Mouse (Mus musculus): ENCODE measurements at regions not wholly inside any gene's neighbourhood (a gene's known extent, or its start where the extent isn't known, plus 50 kb on each side); places are given as distances from the start of the nearest gene placed in this dataset.

DNA sequence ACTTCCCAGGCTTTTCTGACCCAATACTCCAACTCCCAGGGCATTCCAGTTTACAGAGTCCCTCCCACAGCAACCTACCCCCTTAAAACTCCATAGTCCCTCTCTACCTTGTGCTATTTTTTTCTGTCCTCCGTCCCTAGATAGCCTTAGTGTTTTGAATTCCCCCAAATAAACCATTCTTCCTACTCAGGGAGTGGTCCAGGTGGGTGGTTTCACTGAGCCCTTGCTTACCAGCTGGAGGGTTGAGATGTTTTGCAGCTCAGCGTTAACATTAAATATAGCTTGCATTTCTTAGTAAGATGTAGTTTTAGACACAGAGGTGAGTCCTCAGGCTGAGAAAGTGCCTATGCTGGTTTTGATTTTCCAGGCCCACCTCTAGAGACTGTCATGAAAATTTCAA, 313.0 kb downstream of the Bmper start:
- no peak for DNase-seq (ENCODE audit: low spot score)

- no peak for DNase-seq (ENCODE audit: low spot score)
Measured at GRCm38 (mm10) chr9:23538051-23538450, 315.2 kb downstream of the Bmper start.

DNA sequence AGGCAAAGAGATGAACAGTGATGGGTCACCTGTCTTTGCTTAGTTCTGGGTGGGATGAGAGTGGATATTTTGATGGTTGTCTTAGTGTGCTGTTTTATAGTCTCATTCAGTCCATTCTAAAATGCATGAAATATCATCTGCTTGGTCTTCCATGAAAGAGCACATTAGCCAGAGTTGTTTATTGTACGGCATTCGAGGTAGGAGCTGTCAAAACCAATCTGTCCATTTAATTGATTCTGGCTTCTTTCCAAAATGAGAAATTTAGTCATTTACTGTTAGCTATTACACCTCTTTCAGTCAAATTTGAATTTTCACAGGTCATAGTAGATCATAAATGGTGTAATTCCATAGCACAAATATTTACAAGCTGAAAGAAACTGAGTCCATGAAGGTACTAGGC, 328.8 kb downstream of the Bmper start:
- no peak for DNase-seq (ENCODE audit: low spot score)

DNA sequence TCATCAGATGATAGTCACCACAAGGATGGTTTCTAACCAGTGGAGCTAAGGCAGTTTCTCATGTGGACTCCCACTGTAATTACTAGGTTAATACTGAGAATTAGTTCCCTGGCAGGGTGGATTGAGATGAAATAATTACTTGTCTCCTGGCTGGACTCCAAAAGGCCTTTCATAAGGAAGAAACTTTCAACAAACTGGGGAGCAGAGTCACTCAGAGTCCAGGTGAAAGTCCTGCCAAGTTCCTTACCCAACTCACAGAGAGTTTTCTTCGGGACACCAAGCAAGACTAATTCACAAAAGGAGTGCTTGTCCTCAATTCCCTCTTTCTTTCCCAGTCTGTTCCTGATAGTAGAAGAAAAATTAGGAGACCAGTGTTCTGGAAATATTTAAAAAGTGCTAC, 330.9 kb downstream of the Bmper start:
- no peak for DNase-seq (ENCODE audit: low spot score)

GRCm38 (mm10) chr9:23557601-23558000, 334.7 kb downstream of the Bmper start:
- no peak for DNase-seq (ENCODE audit: low spot score)

DNA sequence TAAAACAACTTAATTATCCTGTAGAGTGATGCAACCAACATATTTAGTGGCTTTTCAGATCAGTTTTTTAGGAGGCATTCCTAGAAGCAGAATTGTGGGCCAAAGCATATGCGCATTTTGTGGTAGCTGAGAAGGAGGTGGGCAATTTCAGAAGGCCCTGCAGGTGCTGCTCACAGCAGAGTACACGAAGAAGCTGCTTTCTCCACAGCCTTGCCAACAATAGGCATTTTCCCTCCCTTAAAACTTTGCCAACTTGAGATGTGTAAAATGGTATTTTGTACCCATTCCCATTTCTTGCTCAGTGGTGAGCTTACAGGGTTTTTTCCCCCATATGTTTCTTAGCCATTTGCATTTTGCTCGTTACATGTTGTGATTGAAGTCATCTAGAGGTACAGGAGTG, 339.0 kb downstream of the Bmper start:
- DNase-seq (ENCODE audit: low spot score): no peak

- no peak for DNase-seq (ENCODE audit: low spot score)
Measured at GRCm38 (mm10) chr9:23567081-23567480, 344.2 kb downstream of the Bmper start.

DNA sequence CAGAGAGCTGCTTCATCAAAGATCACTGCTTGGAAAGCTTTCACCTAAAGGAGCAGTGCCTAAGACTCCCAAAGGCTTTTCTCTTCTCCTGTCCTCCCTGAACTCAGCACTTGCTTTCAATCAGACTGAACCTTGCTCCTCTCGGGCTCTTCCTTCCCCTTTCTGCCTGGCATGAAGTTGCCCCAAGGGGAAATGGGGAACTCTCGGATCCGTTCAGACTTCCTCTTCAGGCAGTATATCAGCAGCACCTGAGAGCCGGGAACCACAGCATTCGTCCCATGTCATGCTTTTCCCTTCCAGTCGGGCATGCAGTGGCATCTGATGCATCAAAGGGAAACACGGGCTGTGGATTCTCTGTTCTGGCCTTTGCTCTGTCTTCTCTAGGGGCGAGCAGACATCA, 347.3 kb downstream of the Bmper start:
- no peak for DNase-seq (ENCODE audit: low spot score)

DNA sequence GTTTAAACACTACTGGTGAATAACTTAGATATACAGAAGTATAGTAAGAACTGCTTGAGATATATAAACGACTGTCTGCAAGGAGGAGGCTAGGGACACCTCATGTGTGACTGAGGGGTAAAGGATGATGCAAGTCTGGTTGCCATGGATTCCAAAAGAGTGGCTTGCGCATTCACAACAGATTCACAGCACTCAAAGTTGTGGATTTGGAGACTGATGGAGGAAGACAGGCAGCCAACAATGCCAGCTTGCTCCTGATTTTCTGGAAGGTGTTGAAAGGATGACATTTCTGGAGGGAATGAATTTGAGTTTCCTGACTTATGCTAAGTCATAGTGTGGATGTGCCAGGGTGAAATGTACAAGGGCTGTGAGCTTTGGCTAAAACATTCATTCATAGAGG, 353.4 kb downstream of the Bmper start:
- no peak for DNase-seq (ENCODE audit: low spot score)

GRCm38 (mm10) chr9:23580155-23580554, 357.3 kb downstream of the Bmper start:
- peak; percentile 2 for DNase-seq (ENCODE audit: low spot score)

- peak; percentile 59 for DNase-seq (ENCODE audit: low spot score)
Measured at GRCm38 (mm10) chr9:23581039-23581606, 358.2 kb downstream of the Bmper start.

DNA sequence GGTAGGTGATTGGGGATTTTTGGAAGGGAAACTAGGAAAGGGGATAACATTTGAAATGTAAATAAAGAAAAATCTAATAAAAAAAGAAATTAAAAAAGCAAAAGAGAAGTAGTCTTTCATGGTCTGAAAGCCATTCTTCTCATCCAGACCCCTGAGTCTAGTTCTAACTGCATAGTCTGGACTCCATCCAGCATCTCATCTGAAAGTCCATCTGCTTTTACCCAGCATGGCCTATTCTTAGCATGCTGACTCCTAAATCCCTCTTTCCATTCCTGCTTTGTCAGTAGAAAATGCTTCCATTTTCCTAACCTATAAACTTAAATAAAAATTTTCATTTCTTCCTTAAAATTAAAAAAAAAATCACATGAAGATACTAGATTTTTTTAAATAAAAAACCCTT, 361.7 kb downstream of the Bmper start:
- DNase-seq (ENCODE audit: low spot score): no peak

DNA sequence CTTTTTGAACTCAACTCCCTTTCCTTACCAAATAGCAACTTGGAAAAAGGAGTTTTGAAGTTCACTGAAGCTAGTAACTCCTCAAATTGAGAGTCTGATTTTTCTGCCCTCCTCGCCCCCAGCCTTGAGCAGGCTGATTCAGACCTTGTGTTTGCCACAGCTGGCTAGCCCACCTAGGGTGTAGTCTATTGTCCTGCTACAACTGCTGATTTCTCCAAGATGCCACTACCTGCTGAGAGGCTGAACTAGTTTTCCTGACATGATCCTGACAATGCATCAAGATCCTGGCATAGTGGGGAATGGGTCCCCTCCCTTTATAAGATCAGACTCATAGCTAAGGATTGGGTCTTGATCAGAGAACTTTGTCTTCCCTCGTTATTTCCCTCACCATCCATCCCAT, 366.1 kb downstream of the Bmper start:
- no peak for DNase-seq (ENCODE audit: low spot score)

DNA sequence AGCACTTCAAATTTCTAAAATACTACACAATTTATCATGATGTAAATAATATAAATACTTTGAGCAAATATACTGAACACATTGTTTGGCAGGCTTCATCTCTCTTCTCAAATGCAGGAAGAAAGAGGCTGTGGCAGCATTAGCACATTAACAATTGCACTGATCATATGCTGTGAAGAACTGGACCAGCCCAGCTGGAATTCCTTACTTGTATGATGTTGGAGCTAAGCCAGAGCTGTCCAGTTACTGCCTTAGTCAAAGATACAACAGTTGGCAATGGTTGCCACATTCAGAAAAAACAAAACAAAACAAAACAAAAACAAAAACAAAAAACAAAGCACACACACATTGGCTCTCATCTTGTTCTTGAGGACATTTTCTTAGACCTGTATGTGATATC, 369.0 kb downstream of the Bmper start:
- no peak for DNase-seq (ENCODE audit: low spot score)

GRCm38 (mm10) chr9:23600623-23601022, 377.7 kb downstream of the Bmper start:
- no peak for DNase-seq (ENCODE audit: low spot score)

All from gastrocnemius, adult 18-20 months (tissue).